Mouse (Mus musculus) heart, adult 8-10 months (tissue): ENCODE results near the gene Slc25a22. TPM values are rescaled to one million over a fixed set of nuclear protein-coding genes. Genes with fewer than 3 reads are reported as not detected.
"Not testable (repeated sequence)": the region's sequence is repeated elsewhere in the genome, so short reads cannot be mapped to it uniquely, and the experiment has no call there.

Experiments used
- DNase-seq: peaks from one replicate; pipeline ENCODE4 v3.0.0; 2022; ENCODE audit warnings: low spot score
- total RNA-seq, 4 experiments: library from RNA; stranded (reverse); gene quantifications; 2 replicates each; pipeline ENCODE4 v1.2.4; 2022

Gene Slc25a22
- total RNA-seq, 4 experiments from 2014 or later: 44.3 to 76.1 (median 66.5) TPM

GRCm38 (mm10) chr7:141457986-141458660 lies 20.4 kb upstream of the Slc25a22 start:
- DNase-seq: peak; percentile 44

GRCm38 (mm10) chr7:141457236-141457635 lies 19.5 kb upstream of the Slc25a22 start:
- no peak for DNase-seq

- no peak for DNase-seq
These were observed 19.0 kb upstream of the Slc25a22 start for GRCm38 (mm10) chr7:141456739-141457138.

- DNase-seq: peak; percentile 88
These were observed 18.1 kb upstream of the Slc25a22 start for GRCm38 (mm10) chr7:141455610-141456314.

DNA sequence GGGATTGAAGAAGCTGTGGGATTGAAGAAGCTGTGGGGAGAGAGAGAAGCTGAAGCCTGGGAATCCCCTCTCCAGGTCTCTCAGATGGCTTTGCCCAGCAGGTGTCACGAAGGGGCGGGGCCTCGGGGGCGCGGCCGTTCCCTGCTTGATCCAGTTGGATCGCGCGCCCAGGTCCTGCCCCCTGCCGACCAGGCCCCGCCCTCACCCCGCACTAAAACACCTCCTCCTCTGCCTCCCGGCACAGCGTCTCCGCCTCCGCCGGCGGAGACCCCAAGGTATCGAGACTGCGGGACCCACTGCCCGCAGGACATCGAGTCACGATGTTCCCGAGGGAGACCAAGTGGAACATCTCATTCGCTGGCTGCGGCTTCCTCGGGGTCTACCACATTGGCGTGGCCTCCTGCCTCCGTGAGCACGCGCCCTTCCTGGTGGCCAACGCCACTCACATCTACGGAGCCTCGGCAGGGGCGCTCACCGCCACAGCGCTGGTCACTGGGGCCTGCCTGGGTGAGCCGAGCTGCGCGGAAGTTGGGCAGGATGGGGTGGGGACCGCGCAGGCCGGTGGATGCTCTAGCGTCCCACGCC lies 17.4 kb upstream of the Slc25a22 start, which contains the start of gene Pnpla2:
TSS of gene Pnpla2 (plus strand) at position 232 of the 585 bp plus-strand sequence.
- peak; percentile 91 for DNase-seq

- DNase-seq: no peak
These were observed 15.9 kb upstream of the Slc25a22 start for GRCm38 (mm10) chr7:141453636-141454035.

DNA sequence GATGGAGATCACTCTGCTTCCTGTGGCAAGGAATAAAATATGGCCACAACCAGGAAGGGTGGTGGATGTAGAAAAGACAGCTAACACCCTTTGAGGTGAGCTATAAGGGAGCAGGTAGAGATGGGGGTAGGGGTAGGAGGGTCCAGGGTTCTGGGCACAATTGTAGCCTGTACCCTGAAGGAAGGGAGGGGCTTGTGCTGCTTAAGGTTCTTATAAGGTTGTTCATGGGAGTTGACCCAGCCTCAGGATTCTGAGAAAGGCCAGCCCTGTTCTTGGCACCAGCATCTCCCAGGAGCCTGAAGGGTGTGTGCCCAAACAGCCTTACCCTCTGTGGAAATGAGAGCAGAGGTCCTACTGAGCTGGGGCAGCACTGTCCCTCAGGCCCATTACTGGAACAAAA lies 14.2 kb upstream of the Slc25a22 start:
- no peak for DNase-seq

DNA sequence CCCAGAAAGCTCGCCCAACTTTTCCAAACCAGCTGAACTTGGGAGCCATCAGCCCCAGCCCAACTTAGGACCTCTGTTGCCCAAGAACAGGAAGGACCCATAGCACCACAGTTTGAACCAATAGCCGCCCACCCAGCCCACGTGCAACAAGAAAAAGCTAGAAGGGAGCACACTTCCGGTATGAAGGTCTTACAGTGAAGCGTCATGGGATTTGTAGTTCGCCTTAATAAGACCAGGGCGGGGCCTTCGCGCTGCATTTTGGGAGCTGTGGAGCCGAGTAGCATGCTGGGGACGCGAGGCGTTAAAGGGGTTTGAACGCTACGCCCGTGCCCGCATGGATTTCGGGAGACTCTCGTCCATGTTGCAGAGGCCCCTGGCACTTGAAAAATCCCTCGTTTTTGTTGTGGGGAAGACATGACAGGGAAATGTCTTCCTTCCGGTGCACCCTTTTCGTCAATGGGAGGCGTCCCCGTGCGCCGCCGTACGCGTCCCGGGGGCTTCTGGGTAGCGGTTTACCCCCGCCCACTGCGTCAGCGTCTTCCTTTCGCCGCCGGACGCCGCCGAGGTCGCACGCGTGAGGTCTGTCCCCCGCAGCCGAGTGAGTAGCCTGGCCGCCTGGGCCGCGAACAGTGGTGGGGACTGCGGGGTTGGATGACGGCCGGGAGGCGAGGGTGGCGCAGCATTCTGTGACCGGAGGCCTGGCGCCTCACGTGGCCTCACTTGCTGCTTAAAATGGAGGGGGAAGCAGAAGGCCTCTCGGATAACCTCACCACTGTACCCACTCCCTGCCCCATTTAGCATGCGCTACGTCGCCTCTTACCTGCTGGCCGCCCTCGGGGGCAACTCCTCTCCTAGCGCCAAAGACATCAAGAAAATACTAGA lies 9.7 kb upstream of the Slc25a22 start, which contains the start of gene Rplp2:
TSS of gene Rplp2 (plus strand) at position 261 of the 882 bp plus-strand sequence.
- DNase-seq: peak; percentile 95

GRCm38 (mm10) chr7:141446374-141446773 lies 8.7 kb upstream of the Slc25a22 start:
- not testable (repeated sequence) for DNase-seq

DNA sequence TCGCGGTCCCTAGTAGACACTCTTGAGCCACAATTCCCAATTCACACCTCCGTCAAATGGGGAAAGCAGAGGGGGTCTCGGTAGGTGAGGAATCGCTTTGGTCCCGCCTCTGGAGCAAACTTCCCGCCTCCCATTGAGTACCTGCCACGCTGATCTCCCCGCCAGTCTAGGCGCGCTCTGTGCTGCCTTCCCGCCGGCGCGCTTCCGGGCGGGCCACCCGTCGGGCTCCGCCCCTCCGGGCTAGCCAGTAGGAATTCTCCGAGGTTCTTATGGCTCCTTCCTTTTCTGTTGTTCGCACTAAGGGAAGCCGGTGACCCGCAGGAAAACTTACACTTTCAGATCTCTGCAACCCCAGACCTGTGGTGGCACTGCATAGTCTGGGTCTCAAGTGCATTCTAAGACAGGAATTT lies 6.1 kb upstream of the Slc25a22 start, which contains the start of gene Pidd1:
TSS of gene Pidd1 (minus strand) at position 198 of the 410 bp plus-strand sequence.
- DNase-seq: no peak

GRCm38 (mm10) chr7:141443081-141443821 lies 5.6 kb upstream of the Slc25a22 start:
- no peak for DNase-seq

DNA sequence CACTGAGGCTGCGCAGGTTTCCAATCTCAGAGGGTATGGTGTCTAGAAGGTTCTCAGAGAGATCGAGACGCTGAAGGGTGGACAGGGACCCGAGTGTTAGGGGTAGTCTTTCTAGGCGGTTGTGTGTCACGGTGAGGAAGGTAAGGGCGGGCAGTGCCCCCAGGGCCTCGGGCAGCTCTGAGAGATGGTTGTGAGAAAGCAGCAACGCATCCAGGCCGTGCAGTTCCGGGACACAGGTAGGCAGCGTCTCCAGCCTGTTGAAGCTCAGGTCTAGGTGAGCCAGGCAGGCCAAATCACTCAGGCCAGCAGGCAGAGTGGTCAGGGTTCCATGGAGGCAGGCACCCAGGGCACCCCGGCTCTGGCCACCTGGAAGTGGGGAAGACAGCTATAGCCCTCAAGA lies 4.5 kb upstream of the Slc25a22 start:
- DNase-seq: no peak

- no peak for DNase-seq
These were observed 3.8 kb upstream of the Slc25a22 start for GRCm38 (mm10) chr7:141441460-141441859.

DNA sequence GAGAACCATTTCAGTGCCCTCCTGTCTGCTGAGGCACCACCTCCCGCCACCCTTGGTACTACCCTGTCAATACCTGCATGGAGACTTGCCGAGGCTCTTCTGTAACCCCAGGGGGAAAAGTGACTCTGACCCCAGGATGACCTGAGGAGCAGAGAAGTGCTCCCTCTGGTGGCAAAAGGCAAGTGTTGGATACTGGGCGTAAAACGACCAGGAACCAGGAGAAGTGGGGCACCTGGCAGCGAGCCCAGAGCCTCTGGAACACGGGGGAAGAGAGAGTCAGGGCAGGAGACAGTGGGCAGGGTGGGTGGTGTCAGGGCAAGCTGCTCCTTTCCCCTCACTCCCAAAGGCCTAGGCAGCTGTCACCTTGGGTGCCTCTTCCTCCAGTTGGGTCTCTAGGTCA lies 2.9 kb upstream of the Slc25a22 start:
- no peak for DNase-seq

GRCm38 (mm10) chr7:141439811-141440210 lies 2.1 kb upstream of the Slc25a22 start:
- no peak for DNase-seq

- no peak for DNase-seq
These were observed 1.5 kb upstream of the Slc25a22 start for GRCm38 (mm10) chr7:141439140-141439679.

- DNase-seq: no peak
These were observed 693 bp upstream of the Slc25a22 start for GRCm38 (mm10) chr7:141438201-141438968.

DNA sequence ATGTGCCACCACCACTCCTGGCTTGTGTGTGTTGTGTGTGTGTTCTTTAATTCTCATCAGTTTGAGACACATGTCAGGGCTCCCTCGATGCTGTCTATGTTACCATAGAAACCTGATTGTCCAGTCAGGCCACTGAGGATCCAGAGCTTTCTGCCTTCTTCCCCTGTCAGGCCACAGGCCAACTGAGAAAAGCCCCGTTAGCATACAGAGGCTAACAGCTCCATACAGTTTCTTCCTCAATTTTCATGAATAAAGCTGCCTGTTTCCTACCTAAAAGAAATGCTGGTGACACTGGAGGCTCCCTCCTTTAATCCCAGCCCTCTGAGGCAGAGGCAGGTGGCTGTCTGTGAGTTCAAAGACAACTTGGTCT lies 1.2 kb downstream of the Slc25a22 start:
- no peak for DNase-seq

GRCm38 (mm10) chr7:141435856-141436522 lies 1.7 kb downstream of the Slc25a22 start:
- no peak for DNase-seq
